Mouse (Mus musculus): ENCODE measurements around the gene Il3.
A peak's percentile ranks its signal among the peaks of the same experiment; 100 is the strongest.

Il3 gene

DNA sequence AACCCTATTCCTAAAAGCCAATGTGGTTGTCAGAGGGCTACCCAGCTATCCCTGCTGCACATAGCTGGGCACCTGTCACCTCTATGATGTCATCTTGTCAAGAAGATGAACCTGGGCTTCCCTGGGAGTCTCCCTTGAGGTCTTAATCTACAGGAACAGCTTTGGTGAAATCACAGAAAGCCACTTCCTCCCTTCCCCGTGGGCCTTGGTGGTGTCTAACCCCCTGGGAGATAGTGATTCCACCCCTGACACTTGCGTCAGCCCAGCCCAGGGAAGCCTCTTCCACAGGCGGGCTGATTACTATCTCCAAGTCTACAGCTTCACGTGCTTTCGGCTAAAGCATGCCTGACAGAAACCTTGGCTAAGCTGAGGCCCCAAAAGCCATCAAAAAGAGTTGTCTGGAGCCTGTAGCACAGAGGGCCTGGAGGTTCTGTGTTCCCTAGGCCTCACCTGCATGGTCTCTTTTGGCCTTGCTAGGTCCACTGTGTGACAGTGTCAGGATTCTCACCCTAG is 4.4 kb upstream of the Il3 start:
- DNase-seq (ENCODE audit: low spot score): no peak

DNA sequence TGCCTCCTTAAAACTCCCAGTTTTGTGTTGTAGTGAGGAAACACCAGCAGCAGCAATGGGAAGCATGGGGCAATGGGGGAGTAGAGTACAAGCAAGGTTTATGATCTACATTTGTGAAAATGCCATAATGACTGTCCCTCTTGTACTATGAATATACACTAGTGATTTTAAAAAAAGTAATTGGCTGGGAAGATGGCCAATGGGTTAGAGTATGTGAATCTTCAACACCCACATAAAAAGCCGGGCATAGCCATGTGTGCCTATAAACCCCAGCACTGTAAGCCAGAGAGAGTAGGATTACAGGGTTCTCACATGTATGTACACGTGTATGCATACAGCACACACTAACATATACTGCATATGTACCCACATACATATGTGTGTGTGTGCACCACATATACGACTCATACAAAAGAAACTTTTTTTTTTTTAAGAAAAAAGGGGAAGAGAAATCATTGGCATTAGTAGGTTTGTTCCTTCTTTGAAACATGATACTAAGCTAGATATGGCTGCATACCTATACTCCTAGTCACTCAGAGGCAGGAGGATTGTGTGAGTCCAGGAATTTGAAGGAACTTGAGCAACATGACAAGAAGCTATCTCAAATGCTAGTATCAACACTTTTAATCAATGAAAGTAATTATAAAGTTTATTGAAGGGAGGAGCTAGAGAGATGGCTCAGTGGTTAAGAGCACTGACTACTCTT is 2.3 kb upstream of the Il3 start:
- no peak for DNase-seq (ENCODE audit: low spot score)

DNA sequence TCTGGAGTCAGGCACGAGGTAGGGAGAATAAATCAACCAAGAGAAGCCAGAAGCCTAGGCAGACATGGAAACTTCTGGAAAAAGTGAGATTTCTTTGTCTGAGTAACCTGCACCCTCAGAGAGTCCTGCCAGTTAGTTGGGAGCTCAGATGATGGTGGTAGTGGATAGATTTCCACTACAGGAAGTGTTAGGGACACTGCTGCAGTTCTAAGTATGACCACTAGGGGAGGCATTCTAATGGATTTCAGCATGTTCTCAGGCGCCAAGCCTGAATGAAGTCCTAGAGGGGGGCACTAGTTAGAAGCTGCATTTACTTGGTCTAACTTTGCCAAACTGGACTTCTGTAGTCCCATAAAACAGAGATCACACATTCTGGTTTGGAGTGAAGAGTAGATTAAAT is 2.5 kb downstream of the Il3 start:
- peak; percentile 72 for DNase-seq (ENCODE audit: low spot score)

DNA sequence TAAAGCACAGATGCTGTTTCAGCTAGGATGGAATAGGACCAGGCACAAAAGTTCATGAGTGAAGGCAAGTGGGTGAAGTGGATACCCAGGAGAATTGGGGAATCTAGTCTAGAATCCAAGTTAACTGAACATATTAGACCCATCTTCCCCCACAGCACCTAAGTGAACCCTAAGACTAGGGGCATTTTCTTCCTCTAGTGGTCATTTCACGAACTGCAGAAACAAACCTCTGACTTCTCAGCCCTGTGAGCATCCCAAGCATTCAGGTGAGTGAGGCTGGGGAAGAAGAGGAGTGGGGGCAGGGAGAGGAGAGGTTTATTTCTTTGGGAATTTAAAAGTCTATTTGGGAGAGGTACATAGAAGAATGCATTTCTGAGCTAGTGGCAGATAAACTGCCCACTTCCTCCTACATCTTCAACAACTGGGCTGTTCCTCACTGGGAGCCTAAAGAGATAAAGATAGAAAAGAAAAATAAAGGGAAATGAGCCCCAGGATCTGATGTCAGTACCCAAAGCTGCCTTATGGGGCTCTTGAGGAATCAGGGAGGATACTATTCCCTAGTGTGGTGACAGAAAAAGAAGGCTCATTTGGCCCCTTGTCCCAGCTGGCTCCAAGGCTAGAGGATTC is 3.6 kb downstream of the Il3 start:
- no peak for DNase-seq (ENCODE audit: low spot score)

DNA sequence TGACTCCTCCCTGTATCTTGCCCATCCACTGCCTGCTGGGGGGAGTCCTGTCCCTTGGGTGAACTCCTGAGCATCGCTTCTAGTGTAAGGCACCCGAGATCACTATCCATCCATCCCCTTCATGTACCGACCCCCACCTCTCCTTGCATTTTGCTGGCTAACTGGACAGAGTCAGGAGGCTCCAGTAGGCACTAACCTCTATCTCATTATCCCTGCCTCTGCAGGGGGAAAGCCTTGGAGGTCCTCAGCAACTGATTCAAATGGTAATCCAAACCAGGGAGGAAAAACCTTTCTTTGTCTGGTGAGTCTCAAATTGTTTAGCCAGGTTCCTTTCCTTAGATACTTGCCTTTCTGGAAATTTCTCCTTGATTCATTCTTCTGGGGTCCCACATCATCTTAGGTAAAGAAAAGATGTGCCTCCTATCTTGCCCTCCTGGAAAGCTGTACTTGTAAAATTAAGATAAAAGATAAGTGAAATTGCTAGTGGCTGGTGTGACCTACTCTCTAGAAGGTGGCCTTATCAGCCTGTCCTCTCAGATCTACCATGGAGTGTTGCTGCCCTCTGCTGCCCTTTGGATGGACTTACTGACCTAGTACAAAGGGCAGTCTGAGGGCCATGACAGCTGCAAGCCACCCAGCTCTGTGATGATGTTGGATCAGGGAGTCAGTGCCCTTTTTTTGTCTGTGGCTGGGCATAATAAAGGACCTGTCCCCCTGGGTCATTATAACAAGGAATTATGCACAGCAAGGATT is 10.3 kb downstream of the Il3 start:
- DNase-seq (ENCODE audit: low spot score): peak; percentile 75

DNA sequence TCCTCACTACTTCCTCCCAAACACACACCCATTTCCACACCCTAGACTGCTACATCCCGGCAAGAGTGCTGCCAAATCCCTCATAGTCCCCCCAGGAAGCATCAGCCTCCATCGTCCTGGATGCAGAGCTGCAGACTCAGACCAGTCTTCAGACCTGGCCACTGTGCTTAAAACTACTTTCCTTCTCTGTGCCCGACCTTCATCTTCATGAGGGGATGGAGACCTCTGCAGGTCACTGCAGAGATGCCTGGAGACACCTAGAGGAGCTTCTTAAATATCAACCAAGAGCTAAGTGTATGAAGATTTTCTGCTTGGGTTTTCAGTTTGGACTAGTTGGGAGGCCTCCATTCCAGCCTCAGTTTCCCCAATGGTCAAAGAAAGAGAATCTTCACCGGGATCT is 13.0 kb downstream of the Il3 start:
- no peak for DNase-seq (ENCODE audit: low spot score)

DNA sequence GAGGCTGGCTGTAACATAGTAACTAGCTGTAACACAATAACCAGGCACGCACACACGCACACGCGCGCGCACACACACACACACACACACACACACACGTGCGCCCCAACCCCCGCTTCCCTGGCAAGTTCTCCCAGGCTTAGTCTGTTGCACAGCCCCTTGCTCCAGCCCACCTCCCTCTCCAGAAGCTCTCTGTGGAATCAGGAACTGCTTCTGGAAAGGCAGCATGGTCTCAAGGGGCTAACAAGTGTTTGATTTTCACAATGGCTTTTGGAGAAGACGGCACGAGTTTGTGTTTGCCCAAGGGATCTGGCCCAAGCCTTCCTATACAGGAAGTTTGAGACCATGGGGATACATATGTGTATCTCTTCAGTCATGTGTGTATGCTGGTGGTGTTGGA is 16.5 kb downstream of the Il3 start:
- no peak for DNase-seq (ENCODE audit: low spot score)

DNA sequence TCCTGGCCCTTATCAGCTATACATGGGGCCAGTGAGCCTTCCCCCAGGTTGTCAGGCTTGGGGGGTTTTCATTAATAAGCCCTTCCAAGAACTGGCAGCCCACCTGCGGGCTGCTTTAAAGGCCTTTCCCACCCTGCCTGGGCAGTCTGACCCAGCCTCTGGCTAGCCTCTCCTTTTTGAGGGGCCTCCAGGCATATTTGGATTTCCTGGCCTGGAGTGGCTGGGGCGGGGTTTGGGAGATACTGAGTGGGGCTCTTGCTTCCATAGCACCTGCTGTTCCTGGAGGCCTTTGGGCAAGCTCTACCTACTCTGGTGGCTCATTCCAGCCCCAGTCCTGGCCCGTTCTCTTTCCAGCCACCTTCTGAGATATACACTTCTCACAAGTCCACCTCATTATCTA is 17.3 kb downstream of the Il3 start:
- no peak for DNase-seq (ENCODE audit: low spot score)

DNA sequence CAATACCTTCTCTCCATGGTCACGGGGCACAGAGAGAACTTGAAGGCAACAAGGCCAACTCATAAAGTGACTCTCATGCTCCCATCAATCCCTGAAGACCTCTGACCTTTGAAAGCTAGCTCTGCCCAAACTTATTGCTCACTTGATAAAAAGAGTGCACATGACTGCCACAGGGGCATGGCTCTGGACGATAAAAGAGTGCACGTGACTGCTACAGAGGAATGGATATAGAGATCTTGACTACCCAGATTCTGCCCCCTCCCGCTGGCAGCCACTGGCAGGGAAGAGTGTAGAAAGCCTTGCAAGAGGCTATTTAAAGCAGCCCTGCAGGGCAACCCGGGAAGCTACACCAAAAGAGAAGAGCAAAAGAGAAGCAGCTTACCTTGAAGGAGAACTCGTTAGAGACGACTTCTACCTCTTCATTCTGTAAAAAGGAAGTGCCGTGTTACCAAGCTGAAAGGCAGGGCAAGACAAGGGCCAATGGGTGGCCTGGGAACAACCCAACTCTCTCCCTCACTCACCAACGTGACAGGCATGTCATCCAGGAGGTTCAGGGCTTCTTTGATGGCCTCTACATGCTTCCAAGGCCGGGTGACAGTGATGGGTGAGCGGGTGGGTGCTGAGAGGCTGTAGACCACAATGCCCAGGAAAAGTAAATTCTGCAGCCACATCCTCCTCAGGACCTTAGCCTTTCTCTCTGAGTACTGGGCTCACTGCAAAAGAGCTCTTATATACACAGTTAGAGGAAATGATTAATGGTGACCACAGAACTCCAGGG is 17.9 kb downstream of the Il3 start, which contains the start of gene Csf2:
TSS of gene Csf2 (minus strand) at position 728 of the 778 bp plus-strand sequence.
- DNase-seq (ENCODE audit: low spot score): no peak

DNA sequence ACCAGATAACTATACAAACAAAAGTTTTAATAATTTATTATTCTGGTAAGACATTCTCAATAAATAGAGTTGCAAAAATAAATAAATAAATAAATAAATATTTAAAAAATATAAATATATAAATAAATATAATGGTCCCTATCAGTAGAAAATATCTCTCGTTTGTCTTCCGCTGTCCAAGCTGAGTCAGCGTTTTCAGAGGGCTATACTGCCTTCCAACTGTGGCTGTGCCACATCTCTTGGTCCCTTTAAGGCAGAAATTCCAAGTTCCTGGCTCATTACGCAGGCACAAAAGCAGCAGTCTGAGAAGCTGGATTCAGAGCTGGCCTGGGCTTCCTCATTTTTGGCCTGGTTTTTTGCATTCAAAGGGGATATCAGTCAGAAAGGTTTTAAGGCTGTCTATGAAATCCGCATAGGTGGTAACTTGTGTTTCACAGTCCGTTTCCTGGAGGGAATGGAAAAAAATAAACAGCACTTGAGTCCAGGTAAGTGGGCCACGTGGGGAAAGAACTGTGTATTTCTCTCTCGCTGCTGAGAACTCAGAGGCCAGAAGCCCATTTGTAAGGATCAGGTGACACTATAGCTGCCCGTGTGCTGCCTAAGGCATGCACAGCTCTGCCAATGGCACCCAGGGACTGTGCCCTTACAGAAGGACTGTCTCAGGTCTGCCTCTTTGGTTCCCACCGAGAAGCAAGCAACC is 19.7 kb downstream of the Il3 start:
- no peak for DNase-seq (ENCODE audit: low spot score)

DNA sequence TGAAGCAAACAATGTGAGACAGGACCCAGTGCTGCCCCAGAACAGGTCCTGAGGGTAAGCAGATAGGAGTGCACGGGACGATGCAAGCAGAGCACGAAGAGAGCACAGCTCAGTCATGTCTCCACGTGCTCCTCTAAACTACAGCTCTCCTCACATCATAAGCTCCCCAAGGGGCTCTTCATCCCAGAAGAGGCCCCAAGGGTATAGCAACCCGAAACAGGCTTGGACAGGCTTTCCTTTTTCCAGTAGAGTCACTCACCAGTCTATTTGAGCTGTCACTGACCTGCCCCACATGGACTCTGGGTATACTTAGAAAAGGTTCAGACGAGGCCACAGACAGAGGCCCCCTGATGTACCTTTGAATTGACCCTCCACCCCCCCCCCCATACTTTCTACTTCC is 22.6 kb downstream of the Il3 start:
- DNase-seq (ENCODE audit: low spot score): no peak

DNA sequence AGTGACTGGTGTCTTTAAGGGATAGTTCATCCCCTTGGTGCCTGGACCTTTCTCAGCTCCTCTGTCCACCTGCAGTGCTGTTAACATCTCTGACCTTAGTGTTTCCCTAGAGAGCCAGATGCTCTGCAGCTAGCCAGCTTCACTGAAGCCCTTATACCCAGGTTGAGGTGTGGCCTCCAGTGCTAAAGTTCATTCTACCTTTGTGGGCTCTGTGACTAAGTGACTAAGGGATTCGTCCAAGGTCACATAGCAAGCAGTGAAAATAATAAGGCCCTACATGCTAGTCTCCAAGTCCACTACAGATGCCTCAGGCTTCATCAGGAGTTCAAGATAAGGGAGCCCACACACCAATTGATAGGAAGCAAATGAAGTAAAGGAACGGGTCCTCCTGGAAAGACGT is 24.6 kb downstream of the Il3 start:
- no peak for DNase-seq (ENCODE audit: low spot score)

DNA sequence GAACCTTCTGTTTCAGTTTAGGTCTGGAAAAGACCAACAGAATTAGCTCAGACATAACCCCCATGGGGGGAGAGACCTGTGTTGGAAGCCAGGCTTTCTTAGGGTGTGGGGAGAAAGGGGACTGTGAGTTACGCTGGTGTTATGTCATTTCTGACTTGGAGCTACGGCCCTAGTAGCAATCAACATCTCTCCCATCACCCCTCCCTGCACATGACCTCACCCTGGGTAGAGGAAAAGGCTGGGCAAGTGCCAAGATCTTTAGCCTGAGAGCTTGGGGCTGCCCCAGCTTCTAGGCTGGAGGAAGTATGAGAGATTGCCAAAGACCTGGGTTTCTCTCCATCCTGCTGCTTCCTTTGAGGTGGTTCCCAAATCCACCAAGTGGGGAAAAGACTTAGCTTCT is 30.1 kb downstream of the Il3 start:
- no peak for DNase-seq (ENCODE audit: low spot score)

DNA sequence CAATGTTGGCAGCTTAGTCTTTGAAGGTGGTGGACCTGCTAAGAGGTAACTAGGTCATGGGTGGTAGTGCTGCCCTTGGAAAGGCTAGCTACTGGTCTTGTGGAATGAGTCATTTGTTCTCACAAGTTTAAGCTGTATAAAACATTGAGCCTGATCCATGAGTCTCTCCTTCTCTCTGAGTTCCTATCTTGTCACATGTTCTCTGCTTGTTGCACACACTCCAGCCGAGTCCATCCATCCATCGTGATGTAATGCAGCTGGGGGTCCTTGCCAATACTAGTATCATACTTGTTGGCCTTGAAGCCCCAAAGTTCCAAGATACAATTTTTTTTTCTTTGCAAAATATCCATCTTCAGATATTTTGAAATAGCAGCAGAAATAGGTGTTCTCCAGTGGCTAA is 39.6 kb downstream of the Il3 start:
- DNase-seq (ENCODE audit: low spot score): no peak

DNA sequence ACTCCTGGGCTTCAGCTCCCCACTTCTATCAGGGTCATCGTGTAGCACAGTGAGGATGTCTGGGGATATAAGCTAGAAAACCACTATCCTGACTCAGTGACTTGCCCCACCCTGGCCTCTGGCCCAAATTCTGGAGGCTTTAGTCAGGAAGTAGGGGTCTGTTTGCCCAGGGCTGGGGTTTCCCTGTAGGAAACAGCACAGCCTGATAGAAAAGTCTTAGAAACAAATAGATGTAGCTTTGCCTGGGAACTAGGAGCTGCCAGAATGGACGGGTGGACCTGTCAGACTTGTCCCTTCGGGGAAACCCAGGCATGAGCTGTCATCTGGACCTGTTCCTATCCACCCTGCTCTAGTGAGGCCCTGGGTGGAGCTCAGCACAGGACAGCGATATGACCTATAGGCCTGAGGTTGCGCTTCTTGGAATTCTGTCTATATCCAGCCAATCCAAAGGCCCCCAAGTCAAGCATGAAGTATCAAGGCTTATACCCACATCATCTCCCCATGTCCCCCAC is 42.5 kb downstream of the Il3 start:
- no peak for DNase-seq (ENCODE audit: low spot score)

DNA sequence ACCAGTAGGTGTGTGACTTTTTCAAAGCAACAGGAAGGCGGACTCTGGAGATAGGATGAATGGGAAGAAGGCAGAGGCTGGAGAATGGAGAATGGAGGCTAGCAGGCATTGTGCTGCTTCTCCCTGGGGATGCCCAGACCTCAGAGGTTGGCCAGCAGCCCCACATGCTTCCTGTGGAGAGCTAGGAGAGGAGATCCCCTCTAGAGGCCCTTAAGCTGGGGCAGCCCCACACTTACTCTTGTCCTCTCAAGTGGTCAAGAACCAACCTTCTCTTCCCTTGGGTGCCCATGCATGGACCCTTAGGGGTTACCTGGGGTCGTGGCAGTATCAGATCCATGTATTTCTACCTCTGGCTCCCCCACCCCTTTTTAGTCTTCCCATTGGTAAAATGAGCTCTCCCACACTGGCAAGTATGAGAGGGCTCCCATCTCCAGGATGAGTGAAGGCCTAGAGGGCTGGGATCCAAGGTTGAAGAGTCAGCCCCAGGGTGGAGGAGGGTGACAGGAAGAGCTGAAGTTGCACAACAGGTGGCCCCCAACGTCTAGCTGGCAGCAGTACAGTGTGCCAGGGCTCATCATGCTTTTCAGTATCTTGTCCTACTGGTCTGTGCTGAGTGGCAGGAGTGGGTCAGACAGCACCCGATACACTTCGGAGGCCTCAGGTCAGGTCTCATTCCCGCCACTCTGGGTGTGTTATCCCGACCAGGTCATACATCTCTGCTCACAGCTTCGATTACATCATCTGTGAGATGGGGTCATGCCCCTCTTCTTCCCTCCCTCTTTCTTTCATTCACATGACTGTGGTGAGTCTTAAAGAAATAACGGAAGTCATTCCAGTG is 43.2 kb downstream of the Il3 start:
- DNase-seq (ENCODE audit: low spot score): no peak

DNA sequence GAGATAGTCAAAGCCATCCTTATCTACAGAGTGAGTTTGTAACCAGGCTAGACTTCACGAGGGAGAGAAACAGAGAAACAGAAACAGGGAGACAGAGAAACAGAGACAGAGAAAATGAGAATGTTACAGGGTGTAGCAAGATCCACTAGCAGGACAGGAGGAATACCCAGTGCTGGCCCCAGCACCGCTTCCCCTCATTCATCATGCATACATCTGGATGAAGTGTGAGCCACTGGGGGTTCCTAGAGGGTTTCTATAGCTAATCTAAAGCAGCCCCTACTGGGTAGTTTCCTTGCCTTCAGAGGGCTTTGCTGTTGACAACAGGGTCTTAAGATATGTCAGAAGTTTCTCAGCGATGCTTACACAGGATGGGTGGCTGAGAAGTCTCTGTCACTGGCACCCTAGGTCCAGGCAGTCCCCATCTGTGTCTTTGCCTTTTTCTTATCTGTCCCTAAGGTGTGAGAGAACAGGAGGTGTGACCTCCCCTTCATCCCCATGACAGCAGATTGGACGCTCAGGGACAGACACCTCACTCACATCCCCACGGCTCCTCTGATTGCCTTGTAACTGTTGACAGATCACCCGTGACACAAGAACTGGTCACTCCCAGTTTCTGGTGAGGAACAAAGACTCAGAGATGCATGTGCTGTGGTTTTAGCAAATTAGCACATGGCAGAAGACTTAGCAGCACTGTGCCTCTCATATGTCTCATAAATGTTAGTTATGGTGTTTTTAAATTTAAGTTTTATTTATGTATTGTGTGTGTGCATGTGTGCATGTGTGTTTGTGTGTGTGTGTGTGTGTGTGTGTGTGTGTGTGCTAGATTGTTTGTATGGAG is 47.0 kb downstream of the Il3 start:
- DNase-seq (ENCODE audit: low spot score): no peak

DNA sequence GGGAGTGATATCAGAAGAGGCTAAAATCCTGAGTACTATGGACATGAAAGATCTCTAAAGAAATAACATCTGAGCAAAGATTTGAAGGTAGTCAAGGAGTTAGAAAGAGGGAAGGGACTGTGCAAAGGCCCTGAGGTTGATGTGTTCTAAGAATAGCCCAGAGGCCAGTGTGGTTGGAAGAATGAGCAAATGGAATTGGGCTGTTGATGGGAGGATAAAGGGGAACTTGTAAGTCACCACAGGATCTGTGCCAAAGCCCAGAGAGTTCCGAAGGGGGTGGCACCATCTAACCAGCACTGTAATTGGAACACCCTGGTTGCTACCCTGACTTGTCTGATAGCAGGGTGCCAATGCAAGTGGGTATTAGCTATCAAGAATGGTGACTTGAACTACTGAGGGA is 47.9 kb downstream of the Il3 start:
- DNase-seq (ENCODE audit: low spot score): no peak

DNA sequence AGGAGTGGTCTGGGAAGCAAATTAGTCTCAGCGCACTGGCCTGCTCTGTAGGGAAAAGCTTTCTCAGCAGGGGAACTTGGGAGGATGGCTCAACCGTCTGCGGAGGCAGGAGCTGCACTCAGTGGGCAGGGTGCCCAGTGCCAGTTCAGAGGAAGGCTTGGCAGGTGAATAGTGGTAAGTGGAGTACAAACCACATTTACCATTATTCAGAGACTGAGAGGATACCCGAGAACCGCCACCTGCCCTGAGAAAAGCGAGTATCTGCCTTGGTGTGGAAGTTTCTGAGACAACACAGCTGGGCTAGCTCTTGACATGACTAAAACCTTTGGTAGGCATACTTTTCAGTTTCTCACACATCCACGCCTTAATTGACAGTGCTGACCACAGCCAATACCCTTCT is 49.7 kb downstream of the Il3 start:
- DNase-seq (ENCODE audit: low spot score): no peak

DNA sequence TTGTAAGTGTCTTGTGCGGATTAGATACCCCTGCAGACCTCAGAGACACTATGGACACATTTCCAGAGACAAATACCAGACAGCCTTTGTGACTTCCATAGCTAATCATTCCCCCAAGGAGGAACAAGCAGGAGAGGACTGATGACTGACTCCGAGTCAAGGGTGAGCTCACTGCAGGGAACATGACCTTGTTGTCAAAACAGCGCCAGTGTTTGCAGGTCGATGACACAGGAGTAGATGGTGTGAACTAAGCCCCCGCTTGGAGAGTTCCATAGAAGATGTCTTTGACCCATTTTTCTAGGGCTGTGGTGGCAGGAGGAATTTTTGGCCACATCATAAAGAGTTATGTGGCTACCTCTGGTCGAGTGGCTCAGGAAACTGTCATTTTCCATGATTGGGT is 51.0 kb downstream of the Il3 start:
- DNase-seq (ENCODE audit: low spot score): no peak
